Mouse (Mus musculus): Measurements from ENCODE around the gene Ccdc102a. TPM values are rescaled to one million over a fixed set of nuclear protein-coding genes. Genes with fewer than 3 reads are reported as not detected.
A peak's percentile ranks its signal among the peaks of the same experiment; 100 is the strongest.

The Ccdc102a gene
- polyA plus RNA-seq, 1 experiment from 2014 or later = 31.0 TPM

DNA sequence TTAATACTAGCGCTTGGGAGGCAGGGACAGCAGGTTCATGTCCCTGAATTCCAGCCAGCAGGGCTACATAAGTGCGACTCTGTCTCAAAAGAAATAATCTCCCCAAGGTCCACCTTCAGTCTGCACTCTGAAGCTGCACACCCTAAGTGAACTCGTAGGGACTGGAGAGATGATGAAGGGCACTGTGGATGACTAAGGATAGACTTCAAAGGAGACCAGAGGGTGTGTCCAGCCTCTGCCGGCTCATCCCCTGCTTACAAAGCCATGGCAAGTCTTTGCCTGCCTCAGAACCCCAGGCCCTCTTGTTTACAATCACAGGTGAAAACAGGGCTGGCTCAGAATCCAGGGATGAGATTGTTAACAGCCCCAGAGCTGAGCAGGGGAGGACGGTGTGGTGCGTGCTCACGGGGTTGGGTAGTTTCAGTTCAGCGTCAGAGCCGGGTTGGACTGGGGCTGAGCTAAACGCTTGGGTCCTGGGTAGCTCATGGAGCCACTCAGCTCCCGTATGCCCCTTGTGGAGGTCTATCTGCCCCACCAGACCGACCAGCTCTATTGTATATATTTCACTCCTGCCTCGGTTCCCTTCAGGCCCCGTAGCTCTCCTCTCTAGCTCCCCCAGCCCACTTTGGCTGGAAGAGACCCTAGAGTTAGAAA, 29.4 kb downstream of the Ccdc102a start:
- Histone ChIP-seq H3K36me3 (no peaks in the 10 kb centered on the region), H3K9me3 (no peaks in the 10 kb centered on the region), H3K27me3 (ENCODE audit: insufficient read depth, poor library complexity, severe bottlenecking) (no peaks in the 10 kb centered on the region), H3K4me3 (peak overlapping the region; percentile 22; the same call in 1 of the 2 replicates), H3K27ac (peak overlapping the region; percentile 54; the same call in 1 of the 2 replicates), H3K4me1 (peaks cover 28% of the 10 kb centered on the region)
- 37% methylated on average over 14 of the region's 14 CpGs for whole genome bisulfite sequencing
- no peak for DNase-seq (ENCODE audit: low spot score)

DNA sequence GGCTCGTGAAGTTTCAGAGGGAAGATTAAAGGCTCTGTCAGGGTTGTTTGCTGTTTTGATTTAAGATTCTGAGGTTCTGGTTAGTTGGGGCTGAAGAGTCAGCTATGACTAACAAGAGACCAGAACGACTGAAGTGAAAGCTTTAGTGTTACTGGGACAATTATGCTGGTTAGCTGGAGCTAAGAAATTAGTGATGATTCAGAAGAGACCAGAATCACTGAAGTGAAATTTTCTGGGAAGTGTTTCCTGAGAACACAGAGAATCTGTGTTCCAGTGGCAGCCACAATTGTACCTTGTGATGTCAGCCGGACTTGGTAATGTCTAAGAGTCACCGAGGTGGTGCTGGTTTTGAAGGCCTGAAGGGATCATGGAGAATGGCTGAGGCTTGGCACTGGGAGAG, 37.2 kb downstream of the Ccdc102a start:
- no peak for DNase-seq (ENCODE audit: low spot score)
- no peaks in the 10 kb centered on the region for H3K27me3 ChIP-seq (ENCODE audit: insufficient read depth, poor library complexity, severe bottlenecking)
- no peak overlapping the region for H3K4me3 ChIP-seq
- no peak overlapping the region for H3K27ac ChIP-seq
- H3K4me1 ChIP-seq = peaks cover 20% of the 10 kb centered on the region
- WGBS = 60% methylated on average over 4 of the region's 4 CpGs
- no peaks in the 10 kb centered on the region for H3K36me3 ChIP-seq
- no peaks in the 10 kb centered on the region for H3K9me3 ChIP-seq

DNA sequence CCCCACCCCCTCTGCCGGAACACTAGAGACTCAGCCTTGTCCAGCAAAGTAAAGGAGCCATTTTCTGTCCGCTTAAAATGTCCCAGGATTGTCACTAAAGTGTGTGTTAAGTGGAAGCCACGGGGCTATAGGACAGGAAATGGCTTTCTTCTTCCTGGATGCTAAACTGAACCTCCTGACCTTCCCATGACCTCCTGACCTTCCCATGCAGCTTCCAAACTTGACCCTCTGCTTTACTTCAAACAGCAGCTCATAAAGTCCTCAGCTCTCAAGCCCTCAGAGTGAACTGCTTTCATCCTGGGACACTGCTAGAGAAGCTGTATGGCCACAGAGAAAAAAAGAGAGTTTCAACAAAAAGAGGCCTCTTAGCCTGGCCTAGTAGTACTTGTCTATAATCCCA, 41.1 kb downstream of the Ccdc102a start:
- peak overlapping the region; percentile 91 for H3K27ac ChIP-seq
- H3K4me3 ChIP-seq = peak overlapping the region; percentile 88
- peaks cover 55% of the 10 kb centered on the region for H3K4me1 ChIP-seq
- DNase-seq (ENCODE audit: low spot score) = no peak
- no peaks in the 10 kb centered on the region for H3K9me3 ChIP-seq
- H3K27me3 ChIP-seq (ENCODE audit: insufficient read depth, poor library complexity, severe bottlenecking) = peaks cover 5% of the 10 kb centered on the region; the same call in 1 of the 2 replicates
- H3K36me3 ChIP-seq = no peaks in the 10 kb centered on the region
- 42% methylated on average over 3 of the region's 3 CpGs for WGBS

DNA sequence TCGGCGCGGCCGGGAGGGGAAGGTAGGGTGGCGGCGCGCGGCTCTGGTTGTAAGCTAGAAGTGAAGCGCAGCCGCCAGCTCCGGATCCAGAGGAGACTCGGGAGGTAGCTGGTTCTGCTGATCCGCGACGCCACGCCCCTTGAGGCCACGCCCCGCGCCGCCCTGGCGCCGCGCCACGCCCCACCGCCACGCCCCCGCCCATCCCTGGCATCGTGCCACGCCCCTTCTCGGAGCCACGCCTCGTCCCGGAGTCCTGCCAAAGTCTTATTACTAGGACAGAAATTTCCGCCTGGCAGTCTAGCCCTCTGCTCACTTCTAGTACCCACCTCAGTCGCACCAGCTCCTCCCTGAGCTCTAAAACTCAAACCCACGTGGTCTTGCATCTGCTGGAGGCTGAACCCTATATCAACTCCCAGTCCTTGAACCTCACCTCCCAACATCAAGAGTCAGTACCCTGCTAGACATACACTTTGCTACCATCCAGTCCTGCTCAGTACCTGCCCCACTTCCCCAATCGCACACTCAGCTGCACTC, 41.6 kb downstream of the Ccdc102a start, which contains the start of gene Dok4:
Gene Dok4, minus strand, starts transcription at position 134 of the 534 bp plus-strand sequence.
- peak; percentile 97 for DNase-seq (ENCODE audit: low spot score)
- peaks cover 60% of the 10 kb centered on the region for H3K4me1 ChIP-seq
- under 1% methylated on average over 34 of the region's 37 CpGs for WGBS
- H3K4me3 ChIP-seq = peak within 1 kb of the TSS; percentile 88
- no peaks in the 10 kb centered on the region for H3K36me3 ChIP-seq
- no peaks in the 10 kb centered on the region for H3K9me3 ChIP-seq
- H3K27me3 ChIP-seq (ENCODE audit: insufficient read depth, poor library complexity, severe bottlenecking) = peaks cover 5% of the 10 kb centered on the region; the same call in 1 of the 2 replicates
- peak within 1 kb of the TSS; percentile 91 for H3K27ac ChIP-seq

DNA sequence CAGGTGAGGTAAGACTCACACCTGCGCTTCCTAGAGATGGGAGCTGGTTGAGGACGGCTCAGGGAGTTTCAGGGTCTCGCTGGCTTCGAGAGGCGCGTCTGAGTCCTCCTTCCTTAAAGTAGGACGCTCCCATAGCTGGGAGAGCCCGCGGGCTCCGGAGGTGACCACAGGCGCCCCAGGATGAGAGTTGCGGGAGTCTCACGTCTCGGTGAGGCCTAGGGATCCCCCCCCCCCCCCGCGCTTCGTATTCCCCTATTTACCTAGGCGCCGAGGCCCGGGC, 42.1 kb downstream of the Ccdc102a start:
- Histone ChIP-seq H3K36me3 (no peaks in the 10 kb centered on the region), H3K4me1 (peaks cover 62% of the 10 kb centered on the region), H3K4me3 (peak overlapping the region; percentile 88), H3K27ac (peak overlapping the region; percentile 91), H3K9me3 (no peaks in the 10 kb centered on the region), H3K27me3 (ENCODE audit: insufficient read depth, poor library complexity, severe bottlenecking) (peaks cover 5% of the 10 kb centered on the region; the same call in 1 of the 2 replicates)
- WGBS = under 1% methylated on average over 20 of the region's 20 CpGs
- no peak for DNase-seq (ENCODE audit: low spot score)

DNA sequence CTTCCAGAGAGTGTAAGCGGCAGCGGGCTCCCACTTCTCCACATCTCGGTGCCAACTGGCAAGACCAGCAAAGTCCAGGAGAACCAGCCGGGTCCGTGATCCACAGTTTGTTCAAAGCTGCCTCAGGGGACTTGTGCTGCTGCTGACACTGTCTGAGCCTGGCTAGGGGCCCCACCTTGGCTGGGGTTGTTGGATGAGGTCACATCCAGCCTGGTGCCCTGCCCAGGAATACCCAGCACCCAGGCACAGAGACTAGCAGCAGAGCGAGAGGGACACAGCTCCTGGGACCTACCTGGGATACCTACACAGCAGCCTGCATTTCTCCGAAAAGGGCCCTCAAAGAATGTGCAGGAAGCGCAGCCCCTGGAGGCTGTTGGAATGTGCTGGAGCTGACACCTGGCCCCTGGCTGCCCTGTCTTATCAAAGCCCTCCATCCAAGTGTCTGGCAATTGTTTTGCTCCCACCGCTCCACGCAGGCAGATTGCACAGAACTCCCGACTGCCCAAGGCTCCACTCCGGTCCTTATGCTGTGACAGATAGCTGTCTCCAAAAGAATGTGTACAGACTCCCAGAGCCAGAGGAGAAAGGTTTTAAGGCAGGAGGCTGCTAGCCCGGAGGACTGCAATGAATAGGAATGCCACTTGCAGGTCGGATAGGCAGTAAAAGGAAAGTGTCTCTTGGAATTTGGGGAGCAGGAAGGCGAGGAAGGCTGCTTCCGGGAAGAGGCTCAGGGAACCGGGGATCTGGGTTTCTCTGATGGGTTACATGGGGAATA, 42.6 kb downstream of the Ccdc102a start:
- Histone ChIP-seq H3K4me3 (peak overlapping the region; percentile 88), H3K27ac (peak overlapping the region; percentile 91), H3K36me3 (peaks cover 2% of the 10 kb centered on the region; the same call in 1 of the 2 replicates), H3K9me3 (no peaks in the 10 kb centered on the region), H3K4me1 (peaks cover 65% of the 10 kb centered on the region), H3K27me3 (ENCODE audit: insufficient read depth, poor library complexity, severe bottlenecking) (peaks cover 5% of the 10 kb centered on the region; the same call in 1 of the 2 replicates)
- DNase-seq (ENCODE audit: low spot score) = no peak
- WGBS = 6% methylated on average over 17 of the region's 17 CpGs

DNA sequence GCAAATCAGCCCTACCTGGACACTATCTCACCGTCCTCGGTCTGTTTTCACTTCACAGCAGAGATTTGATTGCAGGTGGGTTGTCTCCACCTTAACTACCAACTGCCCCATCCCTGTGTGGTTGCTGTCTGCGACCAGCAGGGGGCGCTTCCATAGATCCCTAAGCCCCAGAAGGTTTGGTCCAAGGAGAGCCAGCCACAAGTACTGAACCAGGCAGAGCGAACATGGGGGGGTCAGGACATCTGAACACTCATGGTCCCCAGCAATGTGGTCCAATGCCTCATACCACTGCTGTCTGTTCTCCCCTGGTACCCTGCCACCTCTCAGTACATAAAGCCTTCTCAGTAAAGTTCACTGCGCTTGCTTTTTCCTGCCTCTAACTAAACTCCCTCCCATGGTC, 43.5 kb downstream of the Ccdc102a start:
- H3K4me1 ChIP-seq = peaks cover 74% of the 10 kb centered on the region
- DNase-seq (ENCODE audit: low spot score) = peak; percentile 88
- 8% methylated on average over 6 of the region's 6 CpGs for WGBS
- peak overlapping the region; percentile 91 for H3K27ac ChIP-seq
- peak overlapping the region; percentile 88 for H3K4me3 ChIP-seq
- H3K27me3 ChIP-seq (ENCODE audit: insufficient read depth, poor library complexity, severe bottlenecking) = peaks cover 5% of the 10 kb centered on the region; the same call in 1 of the 2 replicates
- no peaks in the 10 kb centered on the region for H3K9me3 ChIP-seq
- peaks cover 12% of the 10 kb centered on the region for H3K36me3 ChIP-seq

DNA sequence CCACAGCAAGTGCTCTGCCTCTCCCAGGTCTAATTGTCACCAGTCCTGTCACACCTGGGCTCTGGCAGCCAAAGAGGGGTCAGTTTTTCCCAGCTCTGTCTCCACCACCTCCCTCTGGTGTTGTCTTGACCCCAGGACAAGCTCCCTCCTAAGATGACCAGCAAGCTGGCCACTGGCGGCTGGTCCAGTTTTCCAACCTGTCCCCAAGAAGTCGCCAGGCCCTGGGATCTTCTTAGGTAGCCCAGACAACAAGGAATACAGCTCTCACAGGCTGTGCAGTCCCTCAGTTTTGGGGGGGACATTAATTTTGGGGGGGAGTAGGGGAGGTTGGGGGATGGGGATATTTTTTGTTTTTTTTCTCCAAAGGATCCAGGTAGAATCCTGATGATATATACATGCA, 45.3 kb downstream of the Ccdc102a start:
- 55% methylated on average over 2 of the region's 2 CpGs for WGBS
- Histone ChIP-seq H3K4me1 (peaks cover 89% of the 10 kb centered on the region), H3K4me3 (peak overlapping the region; percentile 57)

DNA sequence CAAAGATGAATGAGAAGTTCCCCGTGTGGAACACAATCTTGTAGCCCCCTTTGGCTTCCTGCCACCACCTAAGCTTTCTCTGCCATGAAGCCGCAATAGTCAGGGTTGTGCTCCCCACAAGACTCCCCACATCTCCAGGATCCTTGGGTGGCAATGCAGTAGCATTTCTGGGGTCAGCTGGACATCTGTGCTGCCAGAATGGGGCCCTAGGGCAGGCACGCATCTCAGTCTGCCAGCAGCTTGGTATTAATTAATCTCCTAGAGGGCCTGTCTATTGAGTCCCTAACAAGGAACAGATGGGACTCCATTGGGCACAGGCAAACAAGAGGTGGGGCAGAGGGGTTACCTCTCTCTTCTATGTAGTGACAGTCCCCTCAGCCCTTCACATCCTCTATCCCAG, 45.7 kb downstream of the Ccdc102a start:
- peaks cover 34% of the 10 kb centered on the region for H3K36me3 ChIP-seq
- peak overlapping the region; percentile 78; the same call in 1 of the 2 replicates for H3K27ac ChIP-seq
- no peaks in the 10 kb centered on the region for H3K9me3 ChIP-seq
- DNase-seq (ENCODE audit: low spot score) = no peak
- WGBS = 52% methylated on average over 3 of the region's 3 CpGs
- H3K27me3 ChIP-seq (ENCODE audit: insufficient read depth, poor library complexity, severe bottlenecking) = peaks cover 5% of the 10 kb centered on the region; the same call in 1 of the 2 replicates
- peaks cover 89% of the 10 kb centered on the region for H3K4me1 ChIP-seq
- H3K4me3 ChIP-seq = peak overlapping the region; percentile 57

More for the DNA sequence above, 45.3 kb downstream of the Ccdc102a start:
- peak overlapping the region; percentile 78; the same call in 1 of the 2 replicates for H3K27ac ChIP-seq
- H3K27me3 ChIP-seq (ENCODE audit: insufficient read depth, poor library complexity, severe bottlenecking) = peaks cover 5% of the 10 kb centered on the region; the same call in 1 of the 2 replicates
- H3K36me3 ChIP-seq = peaks cover 29% of the 10 kb centered on the region
- H3K9me3 ChIP-seq = no peaks in the 10 kb centered on the region
- DNase-seq (ENCODE audit: low spot score) = no peak

DNA sequence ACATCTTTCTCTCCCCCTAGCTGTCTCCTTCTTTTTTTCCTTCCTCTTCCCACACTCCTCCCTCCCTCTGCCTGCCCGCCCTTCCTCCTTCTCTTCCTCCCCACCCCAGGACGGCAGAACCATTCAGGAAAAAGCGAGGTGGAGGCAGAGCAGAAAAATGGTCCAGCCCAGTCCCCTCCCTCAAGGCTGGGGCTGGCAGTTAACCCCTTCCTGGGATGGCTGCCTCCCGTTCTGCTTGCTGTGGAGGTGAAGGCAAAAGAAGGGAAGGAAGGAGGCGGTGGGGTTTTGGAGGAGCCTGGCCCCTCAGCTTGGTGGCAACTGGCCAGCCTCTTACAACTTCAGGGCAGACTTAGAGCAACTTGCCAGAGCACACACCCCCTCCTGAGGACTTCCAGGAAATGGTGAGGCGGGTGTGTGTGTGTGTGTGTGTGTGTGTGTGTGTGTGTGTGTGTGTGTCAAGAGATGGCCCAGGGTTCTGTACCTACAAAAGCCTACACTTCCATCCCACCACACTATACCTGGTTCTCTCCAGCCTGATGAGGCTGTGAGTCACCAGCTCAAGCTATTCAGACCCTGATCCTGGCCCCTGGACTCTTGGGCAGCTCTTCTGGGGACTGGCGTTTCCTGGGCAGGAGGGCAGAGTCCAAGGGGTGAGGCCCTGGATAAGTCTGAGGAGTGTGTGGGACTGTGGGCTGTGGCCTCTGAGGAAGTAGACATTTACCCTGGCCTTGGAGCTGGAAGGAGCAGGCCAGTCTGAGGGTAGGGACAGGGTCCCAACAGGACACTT, 46.6 kb downstream of the Ccdc102a start:
- peaks cover 89% of the 10 kb centered on the region for H3K4me1 ChIP-seq
- WGBS = 7% methylated on average over 7 of the region's 7 CpGs
- H3K9me3 ChIP-seq = no peaks in the 10 kb centered on the region
- H3K36me3 ChIP-seq = peaks cover 42% of the 10 kb centered on the region
- H3K27ac ChIP-seq = peak overlapping the region; percentile 78
- H3K27me3 ChIP-seq (ENCODE audit: insufficient read depth, poor library complexity, severe bottlenecking) = peaks cover 5% of the 10 kb centered on the region; the same call in 1 of the 2 replicates
- DNase-seq (ENCODE audit: low spot score) = peak; percentile 85
- H3K4me3 ChIP-seq = peak overlapping the region; percentile 57

DNA sequence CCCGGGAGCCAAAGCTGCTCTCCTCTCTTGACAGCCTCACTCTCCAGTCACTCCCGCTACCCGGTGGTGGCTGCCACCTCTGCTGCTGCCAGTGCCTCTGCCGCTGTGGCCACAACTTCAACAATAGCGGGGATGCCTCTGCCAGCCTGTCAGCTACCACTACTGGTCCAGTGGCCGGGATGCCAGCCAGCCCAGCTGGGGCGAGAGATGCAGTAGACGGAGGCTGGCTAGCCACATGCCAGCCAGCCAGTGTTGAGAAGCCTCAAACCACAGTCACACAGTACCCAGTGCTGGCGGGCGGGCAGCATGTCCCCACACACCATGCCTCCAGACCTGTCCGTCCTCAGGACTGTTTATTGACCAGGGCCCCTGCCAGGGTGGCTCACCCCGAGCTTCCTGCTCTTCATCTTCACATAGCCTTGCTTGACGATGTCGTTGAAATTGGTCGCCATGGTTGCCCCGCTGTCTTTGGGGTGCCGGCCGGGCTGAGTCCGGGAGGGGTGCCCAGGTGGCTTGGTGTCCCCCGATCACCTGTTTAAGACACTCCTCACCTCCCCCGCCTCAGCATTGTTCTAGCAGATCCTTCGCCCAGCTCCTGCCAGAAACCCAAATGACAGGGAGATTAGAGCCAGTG, 47.3 kb downstream of the Ccdc102a start:
- Histone ChIP-seq H3K27me3 (ENCODE audit: insufficient read depth, poor library complexity, severe bottlenecking) (peaks cover 5% of the 10 kb centered on the region; the same call in 1 of the 2 replicates), H3K9me3 (no peaks in the 10 kb centered on the region), H3K27ac (peak overlapping the region; percentile 78), H3K4me3 (peak overlapping the region; percentile 57), H3K4me1 (peaks cover 84% of the 10 kb centered on the region), H3K36me3 (peaks cover 49% of the 10 kb centered on the region)
- no peak for DNase-seq (ENCODE audit: low spot score)
- WGBS = 21% methylated on average over 22 of the region's 22 CpGs

DNA sequence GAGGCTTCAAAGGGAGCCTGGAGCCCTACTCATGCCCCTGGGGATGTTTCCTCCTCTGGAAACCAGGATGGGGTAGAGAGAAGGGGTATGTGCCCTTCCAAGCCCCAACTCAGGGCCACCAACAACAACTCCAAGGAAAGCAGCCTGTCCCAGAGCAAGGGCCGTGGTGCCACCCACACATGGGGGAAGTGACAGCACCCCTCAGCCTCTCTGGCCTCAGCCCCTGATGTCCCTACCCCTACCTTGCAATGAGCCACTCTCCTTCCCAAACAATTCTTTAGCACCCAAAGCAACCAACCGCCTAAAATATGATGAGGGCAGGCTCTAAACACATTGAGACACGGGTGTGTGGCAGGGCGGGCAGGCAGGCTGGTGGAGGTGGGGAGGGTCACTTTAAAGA, 47.9 kb downstream of the Ccdc102a start:
- Histone ChIP-seq H3K4me1 (peaks cover 81% of the 10 kb centered on the region), H3K36me3 (peaks cover 55% of the 10 kb centered on the region), H3K4me3 (peak overlapping the region; percentile 57), H3K27ac (peak overlapping the region; percentile 78; the same call in 1 of the 2 replicates), H3K9me3 (no peaks in the 10 kb centered on the region), H3K27me3 (ENCODE audit: insufficient read depth, poor library complexity, severe bottlenecking) (peaks cover under 1% of the 10 kb centered on the region; the same call in 1 of the 2 replicates)
- DNase-seq (ENCODE audit: low spot score) = no peak
- WGBS = 33% methylated on average over 4 of the region's 4 CpGs
